Mouse (Mus musculus): ENCODE data around the gene Pik3c2a.

DNA sequence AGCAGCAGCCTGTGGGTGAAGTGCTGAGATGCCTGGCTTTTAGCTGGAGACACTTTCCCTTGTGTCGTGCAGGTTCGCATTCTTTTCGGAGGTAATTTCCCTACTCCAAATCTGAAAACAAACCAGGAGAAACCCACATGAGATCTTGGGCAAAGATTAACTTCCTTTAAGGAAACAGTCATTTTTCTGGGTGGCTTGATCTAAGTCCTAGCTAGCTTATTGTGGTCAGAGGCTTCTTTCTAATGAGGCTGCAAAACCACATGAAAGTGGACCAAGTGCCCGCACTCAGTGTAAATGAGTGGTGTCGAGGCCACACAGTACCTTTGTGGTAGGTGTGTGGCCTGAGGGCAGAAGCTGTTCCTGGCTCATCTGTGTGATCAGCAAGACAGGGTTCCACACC lies 41.0 kb upstream of the Pik3c2a start:
- no peak for TF ChIP-seq CTCF (IDR thresholded peaks at IDR 0.05; ENCODE audit: low read depth, low read length)
- TF ChIP-seq POLR2A (IDR thresholded peaks at IDR 0.05; ENCODE audit: extremely low read depth, insufficient read depth, low read length): no peak
